In genomic region chr6:136629639-136630038, GRCm38 (mm10) we compare ENCODE assay signal across 22 mouse cellular contexts. TPM values are rescaled to one million over a fixed set of nuclear protein-coding genes. Genes with fewer than 3 reads are reported as not detected.
DNase-seq lines count a peak whose midpoint lies in the region; ATAC-seq and TF ChIP-seq lines count a peak whose summit lies in the region.
"Had no signal": no experiment of that assay in that cellular context is flagged by ENCODE, and none has a peak within 500 bp of the region (broad histone marks: within the 10 kb centered on the region; RNA-seq: fewer than 3 reads in every experiment).

No protein-coding gene starts in this region.

- H3K9ac ChIP-seq in intestine, embryonic 14.5 days (ENCODE audit: low read length): no peak overlapping the region
- H3K9ac ChIP-seq in intestine, embryonic 15.5 days: no peak overlapping the region
- H3K9ac ChIP-seq: forebrain, embryonic 13.5 days; hindbrain, embryonic 12.5 days; hindbrain, embryonic 15.5 days had no signal

- no peaks in the 10 kb centered on the region for H3K9me3 ChIP-seq in intestine, embryonic 14.5 days (ENCODE audit: control insufficient read depth, low read length)
- no peaks in the 10 kb centered on the region for H3K9me3 ChIP-seq in intestine, embryonic 15.5 days
- H3K9me3 ChIP-seq: forebrain, embryonic 10.5 days; forebrain, embryonic 13.5 days; hindbrain, embryonic 12.5 days; hindbrain, embryonic 15.5 days had no signal

- no peak for TF ChIP-seq POLR2A in small intestine, adult 2 months (IDR thresholded peaks at IDR 0.05; ENCODE audit: low read depth, low read length)

- H3K27ac ChIP-seq in intestine, embryonic 14.5 days (ENCODE audit: low read depth): no peak overlapping the region
- H3K27ac ChIP-seq in intestine, embryonic 15.5 days: no peak overlapping the region
- peak overlapping the region; percentile 75 for H3K27ac ChIP-seq in small intestine, adult 2 months (ENCODE audit: insufficient read depth, low read depth, low read length)
- H3K27ac ChIP-seq: forebrain, embryonic 10.5 days; forebrain, embryonic 13.5 days; gastrocnemius, adult 2 months; hindbrain, embryonic 12.5 days; hindbrain, embryonic 15.5 days had no signal

- no peaks in the 10 kb centered on the region for H3K27me3 ChIP-seq in intestine, embryonic 14.5 days (replicated peaks; ENCODE audit: control insufficient read depth, insufficient read depth, low read length)
- H3K27me3 ChIP-seq in intestine, embryonic 15.5 days (replicated peaks): no peaks in the 10 kb centered on the region
- no peaks in the 10 kb centered on the region for H3K27me3 ChIP-seq in small intestine, adult 2 months (ENCODE audit: control insufficient read depth, insufficient read depth, low read length)
- H3K27me3 ChIP-seq: forebrain, embryonic 13.5 days; hindbrain, embryonic 12.5 days; hindbrain, embryonic 15.5 days had no signal

- no peak overlapping the region for H3K4me2 ChIP-seq in intestine, embryonic 14.5 days (ENCODE audit: low read length)
- H3K4me2 ChIP-seq in intestine, embryonic 15.5 days (replicated peaks): no peak overlapping the region
- H3K4me2 ChIP-seq: forebrain, embryonic 13.5 days; heart, embryonic 11.5 days; hindbrain, embryonic 12.5 days; hindbrain, embryonic 15.5 days had no signal

- DNase-seq in intestine, embryonic 14.5 days (ENCODE audit: low spot score): no peak
- DNase-seq in cerebellum, adult 18-20 months: no peak
- DNase-seq in right cerebral cortex, postnatal 25 days: no peak
- no peak for DNase-seq in cerebellum, adult 11-12 months
- DNase-seq: adrenal gland, adult 2 months; adrenal gland, postnatal 14 days; cerebellum, adult 11 months; cerebellum, adult 9-10 months; cerebellum, postnatal 14 days; gastrocnemius, adult 2 months; gastrocnemius, postnatal 14 days; heart, adult 11 months had no signal

- no peak for TF ChIP-seq CTCF in small intestine, adult 2 months (IDR thresholded peaks at IDR 0.05; ENCODE audit: extremely low read depth, insufficient read length, insufficient replicate concordance, low read depth, low read length)

- H3K4me1 ChIP-seq in intestine, embryonic 14.5 days (replicated peaks; ENCODE audit: control insufficient read depth, insufficient read depth, low read length): no peaks in the 10 kb centered on the region
- 0 out of 2 replicates have a peak, but pooled peaks cover 3% of the 10 kb centered on the region for H3K4me1 ChIP-seq in intestine, embryonic 15.5 days (replicated peaks)
- H3K4me1 ChIP-seq in small intestine, adult 2 months (ENCODE audit: control insufficient read depth, insufficient read depth, insufficient read length, low read length): peaks cover 33% of the 10 kb centered on the region
- H3K4me1 ChIP-seq: forebrain, embryonic 13.5 days; hindbrain, embryonic 12.5 days; hindbrain, embryonic 15.5 days had no signal

- no peak overlapping the region for H3K4me3 ChIP-seq in intestine, embryonic 14.5 days (ENCODE audit: low read depth, low read length)
- no peak overlapping the region for H3K4me3 ChIP-seq in intestine, embryonic 15.5 days (replicated peaks)
- no peak overlapping the region for H3K4me3 ChIP-seq in small intestine, adult 2 months (ENCODE audit: low read depth, low read length)
- H3K4me3 ChIP-seq: forebrain, embryonic 10.5 days; forebrain, embryonic 13.5 days; gastrocnemius, adult 2 months; hindbrain, embryonic 12.5 days; hindbrain, embryonic 15.5 days had no signal

- H3K36me3 ChIP-seq in intestine, embryonic 14.5 days (ENCODE audit: control insufficient read depth, insufficient read depth, low read length): no peaks in the 10 kb centered on the region
- H3K36me3 ChIP-seq in intestine, embryonic 15.5 days: no peaks in the 10 kb centered on the region
- 0 out of 2 replicates have a peak, but pooled peaks cover under 1% of the 10 kb centered on the region for H3K36me3 ChIP-seq in small intestine, adult 2 months (ENCODE audit: control insufficient read depth, insufficient read depth, low read length)
- H3K36me3 ChIP-seq: forebrain, embryonic 10.5 days; hindbrain, embryonic 12.5 days; hindbrain, embryonic 15.5 days had no signal

- ATAC-seq in intestine, embryonic 14.5 days (replicated peaks; ENCODE audit: low FRiP score, low TSS enrichment, low read depth): 0 out of 2 replicates have a peak, but pooled peaks have one; percentile 69
- ATAC-seq in intestine, embryonic 15.5 days: peak; percentile 72
- ATAC-seq: CD4-positive, CD25-positive, alpha-beta regulatory T cell, adult 4 months; forebrain, embryonic 13.5 days; forebrain, embryonic 16.5 days had no signal

- WGBS in intestine, embryonic 14.5 days: 84% methylated on average over 5 of the region's 5 CpGs
- 76% methylated on average over 5 of the region's 5 CpGs for WGBS in intestine, embryonic 15.5 days
- 32% methylated on average over 5 of the region's 5 CpGs for WGBS in small intestine, adult 2 months

RNA-seq across cellular contexts. Expression of gene Plbd1, which starts 32.1 kb away (rescaled TPM):
- 6.1 and 7.5 TPM in 2 replicates for polyA plus RNA-seq in intestine, embryonic 14.5 days (2014; fragmentation: Nextera tagmentation; extraction: Ambion mirVana)
- 16.6 and 20.3 TPM in 2 replicates for polyA plus RNA-seq in intestine, embryonic 15.5 days (2015; fragmentation: Nextera tagmentation; extraction: Ambion mirVana)
- 23.6 and 84.9 TPM in 2 replicates for polyA plus RNA-seq in small intestine, adult 2 months (2012; rRNA removed)
- polyA plus RNA-seq: C2C12 had no signal
